Mouse (Mus musculus) T-helper 2 cell (primary cell): Measurements from ENCODE around the gene Nlk.

ENCODE experiments used
- in situ Hi-C: fragments of 300-600 bp; cut with MboI, MseI; formaldehyde crosslinking; loops from one replicate; pipeline ENCODE4 v1.15.1; 2025; ENCODE audit warnings: high pct_unique_total_duplicates

The Nlk gene

DNA sequence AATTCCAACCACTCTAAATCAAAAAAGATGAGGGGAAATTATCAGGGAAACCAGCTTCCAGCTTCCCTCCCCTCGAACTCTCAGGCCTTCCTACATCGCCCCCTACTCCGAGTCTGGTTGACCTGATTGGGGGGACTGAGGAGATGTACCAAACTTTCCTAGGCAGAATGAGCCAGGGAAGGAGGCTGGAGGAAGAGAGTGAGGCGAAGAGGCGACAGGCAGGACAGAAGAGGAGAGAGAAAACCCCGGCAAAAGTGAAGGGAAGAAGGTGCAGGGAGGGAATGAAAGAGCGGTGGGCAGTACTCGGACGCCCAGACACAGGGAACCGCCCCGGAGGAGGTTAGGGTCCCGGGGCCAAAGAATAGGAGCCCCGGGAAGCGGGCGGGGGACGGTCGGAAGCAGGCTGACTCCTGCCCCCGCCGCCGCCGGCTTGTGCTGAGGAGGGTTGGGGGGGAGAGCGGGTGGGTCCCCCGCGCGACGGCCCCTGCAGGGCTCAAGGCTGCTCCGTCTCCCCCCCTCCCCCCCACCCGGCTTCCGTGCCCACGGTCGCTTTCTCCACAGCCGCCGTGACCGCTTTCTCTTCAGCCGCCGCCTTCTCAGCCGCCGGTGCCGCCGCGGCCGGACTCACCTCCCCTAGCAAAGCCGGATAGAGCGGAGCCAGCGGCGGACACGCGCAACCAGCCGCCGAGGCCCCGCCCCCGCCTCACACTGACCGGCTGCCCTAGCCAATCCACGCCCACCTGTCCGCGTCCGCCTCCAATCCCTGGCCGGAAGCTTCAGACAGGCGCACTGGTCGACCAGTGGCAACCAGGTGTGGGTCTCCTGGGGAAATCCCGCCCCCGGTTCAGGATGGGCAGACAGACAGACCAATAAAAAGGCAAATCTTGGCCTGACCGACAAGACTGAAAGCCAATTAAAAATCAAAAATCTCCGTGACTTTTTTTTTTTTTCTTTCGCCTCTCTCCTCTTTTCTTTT lies at the start of gene Nlk:
TSS of gene Nlk (minus strand) at position 597 of the 976 bp plus-strand sequence.
- in situ Hi-C loops: loop anchor here (10.0 kb wide), 1 partner anchor 58 kb away; the partner anchor contains the start of gene Ccnq

DNA sequence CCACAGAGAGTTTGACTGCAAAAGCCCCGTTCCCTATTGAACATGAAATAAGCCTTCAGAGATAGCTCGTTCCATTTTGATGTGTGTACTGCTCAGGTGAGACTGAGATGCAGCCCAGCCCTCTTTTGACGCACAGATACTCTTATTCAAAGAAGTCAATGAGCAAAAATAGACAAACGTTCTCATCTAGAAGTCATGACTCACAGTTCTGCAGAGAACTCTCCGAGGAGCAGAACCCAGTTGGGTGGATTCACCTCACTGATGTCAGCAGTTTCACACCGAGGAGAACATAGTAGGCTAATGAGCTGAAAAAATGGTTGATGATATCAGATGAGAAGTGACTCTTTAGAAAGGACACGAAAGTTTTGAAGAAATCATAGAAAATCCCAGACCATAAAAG lies 49.1 kb upstream of the Nlk start:
- in situ Hi-C loops: no loop called here

DNA sequence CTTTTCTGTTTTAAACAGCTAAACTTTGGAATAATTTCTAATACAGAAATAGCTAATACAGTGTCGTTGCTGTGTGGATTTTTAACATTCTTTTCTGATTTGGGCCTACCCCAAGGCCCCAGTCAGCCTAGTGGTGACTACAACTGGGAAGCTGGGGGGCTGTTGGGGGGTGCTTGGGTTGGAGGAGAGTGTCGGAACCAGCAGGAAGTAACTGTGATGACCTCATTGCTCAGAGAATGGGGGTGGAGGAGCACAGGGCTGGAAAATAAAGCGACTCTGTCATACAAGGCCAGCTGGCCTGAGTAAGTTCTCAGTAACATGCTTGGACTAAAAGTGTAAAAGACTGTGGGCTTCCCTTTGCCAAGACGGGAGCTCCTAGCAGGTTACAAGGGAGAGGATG lies 48.3 kb upstream of the Nlk start:
- in situ Hi-C loops: no loop called here

DNA sequence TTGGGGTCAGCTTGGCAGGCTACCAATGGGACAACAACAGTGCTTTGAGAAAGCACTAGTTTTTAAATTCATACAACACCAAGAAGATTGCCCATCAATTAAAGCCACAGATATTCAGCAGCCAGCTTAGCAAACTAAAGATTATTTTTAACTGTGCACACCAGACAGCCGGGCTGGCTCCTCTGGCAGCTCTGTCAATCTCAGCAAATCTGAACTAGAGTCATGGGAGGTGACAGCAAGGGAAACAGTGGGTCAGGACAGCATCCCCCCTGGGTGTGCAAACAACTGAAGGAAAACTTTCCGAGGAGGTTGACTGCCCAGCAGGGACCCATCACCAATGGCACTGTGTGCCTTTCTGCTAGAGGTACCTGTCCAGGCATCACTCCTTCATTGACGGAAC lies 45.3 kb upstream of the Nlk start:
- in situ Hi-C loops: no loop called here

DNA sequence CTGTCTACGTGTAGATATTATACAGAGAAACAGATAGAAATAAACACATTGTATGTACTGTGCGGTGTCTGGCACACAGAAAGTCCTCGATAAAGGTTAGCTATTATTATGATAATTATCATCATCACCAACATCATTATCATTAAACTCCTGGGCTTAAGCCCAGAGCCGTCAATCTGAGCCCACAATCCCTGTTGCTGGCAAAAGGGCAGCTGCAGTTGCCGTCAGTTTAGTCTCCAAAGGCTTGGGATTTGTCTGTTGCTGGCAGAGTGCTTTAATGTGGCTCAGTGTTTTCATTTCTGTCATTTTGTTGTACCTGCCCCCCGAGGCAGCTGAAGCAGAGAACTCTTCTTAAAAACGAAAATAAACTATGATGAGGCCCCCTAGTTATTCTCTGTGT lies 44.8 kb upstream of the Nlk start:
- in situ Hi-C loops: no loop called here

DNA sequence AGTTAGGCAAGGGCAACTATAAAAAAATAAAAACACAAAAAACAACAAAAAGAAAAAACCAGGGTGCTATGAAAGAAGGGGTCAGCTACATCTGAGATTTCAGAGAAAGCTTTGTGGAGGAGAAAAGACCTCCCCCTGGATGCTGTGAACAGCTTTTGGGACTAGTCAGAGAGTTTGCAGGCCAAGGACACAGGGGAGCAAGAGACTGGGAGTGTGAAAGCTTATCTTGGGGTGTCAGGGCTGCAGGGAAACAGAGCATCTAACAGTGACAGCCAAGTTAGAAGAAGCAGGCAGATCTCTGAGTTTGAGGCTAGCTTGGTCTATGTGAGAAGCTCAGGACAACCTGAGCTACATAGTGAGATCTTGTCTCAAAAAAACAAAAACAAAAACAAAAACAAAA lies 42.2 kb upstream of the Nlk start:
- in situ Hi-C loops: loop anchor here (5.0 to 10.0 kb wide), 3 partner anchors 73 to 365 kb away; no protein-coding TSS in a partner anchor

DNA sequence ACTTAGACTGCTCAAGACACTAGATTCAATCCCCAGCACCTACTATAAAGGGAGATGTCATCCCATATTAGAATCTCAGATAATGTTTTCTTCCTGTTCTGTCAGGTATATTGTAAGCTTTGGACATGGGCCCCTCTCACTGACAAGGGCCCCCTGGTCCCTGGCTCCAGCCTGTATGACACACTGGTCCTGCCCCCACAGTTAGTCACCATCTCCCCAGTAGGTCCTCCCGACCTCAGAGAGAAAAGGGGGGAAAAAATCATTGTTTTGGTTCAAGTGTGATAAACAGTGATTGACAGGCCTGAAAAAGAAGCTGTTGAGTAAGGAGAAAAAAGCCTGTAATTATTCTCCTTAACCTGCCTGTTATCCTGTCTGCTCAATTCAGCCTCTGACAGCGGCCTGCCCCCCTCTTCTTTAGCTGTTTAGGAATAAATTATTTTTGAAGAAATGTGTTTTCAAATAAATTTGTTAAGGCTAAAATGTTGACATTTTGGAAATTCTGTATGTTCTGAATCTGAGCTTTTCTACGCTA lies 39.8 kb upstream of the Nlk start:
- in situ Hi-C loops: loop anchor here (5.0 to 10.0 kb wide), 3 partner anchors 75 to 368 kb away; no protein-coding TSS in a partner anchor

DNA sequence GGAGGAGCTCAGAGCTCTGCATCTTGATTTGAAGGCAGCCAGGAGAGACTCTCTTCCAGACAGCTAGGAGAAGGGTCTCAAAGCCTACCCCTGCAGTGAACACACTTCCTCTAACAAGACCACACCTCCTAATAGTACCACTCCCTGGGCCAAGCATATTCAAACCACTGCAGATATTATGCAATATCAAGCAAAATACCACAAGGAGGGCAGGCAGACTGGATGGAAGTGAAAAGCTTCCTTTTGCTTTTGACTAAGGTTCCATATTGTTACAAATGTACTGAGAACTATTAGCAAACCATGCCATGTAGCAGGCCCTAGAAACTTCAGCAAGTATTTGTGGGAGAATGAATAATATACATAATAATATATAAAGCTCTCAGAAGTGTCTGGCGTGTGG lies 38.0 kb upstream of the Nlk start:
- in situ Hi-C loops: loop anchor here (5.0 to 10.0 kb wide), 3 partner anchors 77 to 370 kb away; no protein-coding TSS in a partner anchor

DNA sequence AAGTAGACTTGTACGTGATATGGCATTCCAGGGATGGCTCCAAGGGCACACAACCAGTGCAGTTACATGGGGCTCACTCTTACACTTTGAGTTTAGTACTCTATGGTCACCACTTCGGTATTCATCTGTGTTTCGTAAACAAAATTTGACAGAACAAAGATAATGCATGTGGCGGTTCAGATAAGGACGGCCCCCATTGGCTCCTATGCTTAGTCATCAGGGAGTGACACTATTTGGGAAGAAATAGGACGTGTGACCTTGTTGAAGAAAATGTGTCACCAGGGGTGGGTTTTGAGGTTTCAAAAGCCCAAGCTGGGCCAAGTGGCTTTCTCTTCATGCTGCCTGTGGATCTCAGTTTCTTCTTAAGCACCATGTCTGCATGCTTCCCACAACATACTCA lies 35.4 kb upstream of the Nlk start:
- in situ Hi-C loops: loop anchor here (10.0 kb wide), 2 partner anchors 128 to 372 kb away; no protein-coding TSS in a partner anchor

DNA sequence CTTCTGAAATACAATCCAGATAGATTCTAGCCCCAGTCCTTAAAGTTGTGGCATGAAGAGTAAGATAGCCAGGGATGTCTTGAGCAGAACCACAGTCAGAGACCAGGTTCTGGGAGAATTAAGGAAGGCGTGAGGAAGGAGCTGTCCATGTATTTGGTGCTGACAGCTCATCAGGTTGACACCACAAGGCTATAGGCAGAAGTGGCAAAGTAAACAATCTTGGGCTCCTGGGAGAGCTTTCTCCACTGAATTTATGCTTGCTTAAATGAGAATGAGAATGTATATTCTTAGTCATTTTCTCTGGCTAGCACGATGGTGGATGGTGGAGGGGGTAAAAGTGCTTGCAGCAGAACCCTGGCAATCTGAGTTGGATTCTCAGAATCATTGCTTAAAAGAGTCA lies 33.7 kb upstream of the Nlk start:
- in situ Hi-C loops: loop anchor here (10.0 kb wide), 2 partner anchors 126 to 374 kb away; no protein-coding TSS in a partner anchor

DNA sequence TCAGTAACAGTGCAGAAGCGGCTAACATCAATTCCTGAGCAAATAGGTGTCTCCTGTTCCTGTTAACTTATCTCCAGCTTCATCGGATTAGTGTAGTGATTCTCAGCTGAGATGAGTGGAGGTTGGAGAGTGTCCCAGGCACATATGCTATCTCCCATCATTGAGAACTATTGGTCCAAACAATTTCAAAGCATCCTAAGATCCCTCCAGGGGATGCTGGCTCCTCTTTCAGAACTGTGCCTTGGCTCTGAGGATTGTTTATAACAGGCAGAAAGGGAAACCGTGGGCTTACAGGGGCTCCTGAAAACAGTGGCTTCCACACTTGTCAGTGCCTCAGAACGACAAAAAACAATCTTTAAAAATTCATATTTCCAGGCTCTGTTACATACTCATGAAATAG lies 30.9 kb upstream of the Nlk start:
- in situ Hi-C loops: loop anchor here (5.0 kb wide), 1 partner anchor 34 kb away; no protein-coding TSS in a partner anchor

DNA sequence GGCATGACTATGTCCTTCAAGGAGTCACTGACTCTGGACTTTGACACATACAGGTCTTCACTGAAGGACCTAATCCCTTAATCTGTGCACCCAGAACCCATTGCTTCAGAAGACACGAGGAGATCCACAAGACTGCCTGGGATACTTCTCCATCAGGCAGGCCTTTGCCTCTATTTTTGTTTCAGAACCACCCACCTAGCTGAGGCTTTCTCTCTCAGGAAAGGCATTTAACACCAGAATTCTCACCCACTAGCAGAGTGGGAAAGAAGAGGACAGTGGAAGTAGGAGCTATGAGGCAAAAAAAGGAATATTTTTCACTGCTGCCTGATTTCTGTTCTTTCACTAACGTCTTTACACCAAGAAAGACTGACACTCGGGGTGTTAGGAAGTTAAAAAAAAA lies 29.2 kb upstream of the Nlk start:
- in situ Hi-C loops: loop anchor here (5.0 kb wide), 1 partner anchor 36 kb away; no protein-coding TSS in a partner anchor

DNA sequence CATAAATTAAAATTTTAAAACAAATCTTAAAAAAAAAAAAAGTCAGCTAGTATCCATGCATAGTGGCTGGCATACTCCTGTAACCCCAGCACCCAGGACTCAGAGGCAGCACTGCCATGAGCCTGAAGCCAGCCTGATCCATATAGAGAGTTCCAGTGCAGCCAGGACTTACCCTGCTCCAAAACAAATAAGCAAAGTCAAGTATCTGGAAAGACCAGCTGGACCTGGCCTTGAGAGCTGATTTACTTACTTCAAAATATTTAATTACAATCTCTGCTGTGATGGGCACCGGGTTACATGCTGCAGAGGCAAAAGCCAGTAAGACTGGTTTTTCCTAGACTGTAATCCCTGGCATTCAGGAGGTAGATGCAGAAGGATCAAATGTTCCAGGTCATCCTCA lies 27.6 kb upstream of the Nlk start:
- in situ Hi-C loops: loop anchor here (5.0 kb wide), 1 partner anchor 38 kb away; no protein-coding TSS in a partner anchor

DNA sequence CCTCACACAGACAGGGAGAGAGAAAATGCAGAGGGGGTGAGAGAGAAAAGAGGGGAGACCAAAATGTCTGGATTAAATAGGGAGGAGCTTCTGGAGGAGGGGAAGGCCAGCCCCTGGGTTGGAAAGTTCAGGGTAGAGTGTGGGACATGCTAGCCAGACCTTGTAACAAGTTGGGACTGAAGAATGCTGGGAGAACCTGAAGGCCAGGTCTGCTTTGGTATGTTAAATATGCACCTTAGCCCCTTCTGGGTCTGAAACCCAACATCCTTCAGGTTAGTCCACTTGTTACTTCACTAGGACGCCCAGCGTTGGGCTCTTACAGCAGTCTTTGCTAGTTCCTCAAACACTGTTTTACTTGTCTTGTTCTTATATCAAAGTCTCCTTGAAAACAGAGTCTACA lies 24.2 kb upstream of the Nlk start:
- in situ Hi-C loops: no loop called here

DNA sequence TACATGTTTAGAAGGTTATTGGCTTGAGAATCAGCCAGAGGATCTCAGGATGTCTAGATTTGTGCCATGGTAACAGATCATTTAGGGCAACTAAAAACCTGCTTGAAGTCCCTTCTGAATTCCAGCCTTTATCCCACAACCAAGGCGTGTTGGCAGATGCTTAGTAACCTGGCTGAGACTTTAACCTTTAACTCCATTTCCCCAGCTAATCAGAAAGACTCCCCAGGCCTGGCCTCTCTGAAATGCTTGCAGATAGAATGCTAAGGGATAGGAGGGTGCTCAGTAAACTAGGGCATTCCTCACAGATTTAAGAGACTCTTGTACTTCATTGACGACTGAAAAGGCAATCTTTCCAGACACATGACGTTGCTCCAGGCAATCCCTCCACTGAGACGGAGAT lies 20.5 kb upstream of the Nlk start:
- in situ Hi-C loops: no loop called here

DNA sequence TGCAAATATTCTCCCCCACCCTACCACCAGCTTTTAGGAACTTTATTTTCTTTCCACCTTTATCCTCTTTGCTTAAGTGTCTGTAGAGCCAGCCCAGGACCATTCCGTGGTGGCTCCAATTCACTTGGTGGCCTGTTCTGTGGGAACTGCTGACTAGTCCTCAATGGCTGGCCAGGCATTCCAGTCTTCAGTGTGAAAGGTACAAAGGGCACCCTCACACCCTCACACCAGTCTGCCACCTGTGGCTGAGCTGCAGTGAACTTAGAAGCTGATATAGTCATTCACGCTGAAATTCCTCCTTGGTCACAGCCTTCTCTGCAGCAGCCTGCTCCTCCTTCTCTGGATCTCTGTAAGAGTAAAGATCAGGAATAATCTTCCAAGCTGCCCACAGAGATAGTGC lies 11.5 kb upstream of the Nlk start:
- in situ Hi-C loops: no loop called here

DNA sequence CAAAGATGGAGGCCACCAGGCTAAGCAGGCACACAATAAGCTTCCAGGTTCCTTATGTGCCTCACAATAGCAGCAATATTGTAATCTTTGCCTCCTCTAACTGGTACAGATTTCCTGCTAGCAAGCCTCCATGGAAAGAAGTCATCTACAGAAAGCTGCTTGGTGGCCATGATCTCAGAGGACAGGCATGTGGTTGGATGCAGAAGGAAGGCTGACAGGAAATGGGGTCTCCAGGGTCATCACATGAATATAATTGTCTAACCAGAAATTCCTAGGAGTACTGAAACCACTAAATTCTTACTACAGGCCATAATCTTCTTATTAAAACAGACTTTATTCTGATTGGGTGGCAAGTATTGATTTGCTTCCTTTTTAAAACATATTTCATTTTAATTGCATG lies 8.9 kb upstream of the Nlk start:
- in situ Hi-C loops: no loop called here

DNA sequence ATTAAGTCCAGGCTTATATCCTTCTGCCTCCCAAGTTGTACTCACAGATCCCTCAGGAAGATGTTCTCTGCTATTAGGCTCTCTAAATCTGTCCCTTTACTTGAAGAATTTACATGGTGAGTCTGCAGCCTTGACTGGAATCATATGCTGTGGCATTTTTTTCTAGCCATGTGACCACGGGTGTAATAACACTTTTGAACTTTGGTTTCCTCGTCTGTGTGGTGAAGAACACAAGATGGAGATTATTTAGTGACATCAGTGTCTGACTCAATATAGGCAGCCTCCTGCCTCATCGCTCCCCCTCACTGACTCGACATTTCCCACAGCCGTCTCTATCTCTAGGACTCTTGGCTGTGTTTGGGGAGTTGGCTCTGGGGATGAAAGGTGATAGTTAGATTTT lies 5.9 kb upstream of the Nlk start:
- in situ Hi-C loops: no loop called here

DNA sequence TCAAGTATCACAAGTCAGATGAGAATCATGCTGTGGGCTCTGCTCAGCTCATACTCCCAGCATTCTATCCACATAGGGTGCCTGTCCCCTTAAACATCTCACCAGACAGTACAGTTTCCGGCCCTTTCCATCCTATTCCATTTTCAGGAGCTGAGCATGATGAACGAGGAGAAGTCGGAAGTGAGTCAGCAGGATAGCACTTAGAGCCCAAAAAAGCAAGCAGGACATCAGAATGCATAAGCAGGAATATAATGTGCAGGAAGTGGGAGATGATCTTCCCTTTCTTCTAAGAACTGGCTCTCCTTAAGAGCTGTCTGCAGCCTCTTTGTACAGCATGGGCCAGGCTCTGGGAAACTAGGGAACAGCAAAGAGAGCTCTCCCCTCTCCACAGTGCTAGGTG lies 5.1 kb upstream of the Nlk start:
- in situ Hi-C loops: no loop called here

DNA sequence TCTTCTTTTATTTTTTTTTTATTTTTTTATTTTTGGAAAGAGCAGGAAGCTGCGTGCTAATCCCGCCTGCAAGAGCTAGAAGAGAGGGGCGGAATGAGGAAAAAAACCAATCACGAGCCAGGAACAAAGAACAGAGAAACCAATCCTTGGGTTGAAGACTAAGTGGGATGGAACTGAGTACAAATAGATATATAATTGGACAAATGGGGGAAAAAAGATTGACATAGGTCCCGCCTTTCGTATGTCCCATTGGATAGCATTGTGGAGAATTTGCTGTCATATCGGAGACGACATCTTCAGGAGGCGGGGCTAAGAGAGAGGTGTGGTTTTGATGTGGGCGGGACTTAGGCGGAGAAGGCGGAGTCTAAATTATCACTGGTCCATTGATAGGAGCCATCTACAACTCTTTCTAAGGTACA lies 589 bp upstream of the Nlk start:
- in situ Hi-C loops: loop anchor here (10.0 kb wide), 1 partner anchor 57 kb away; the partner anchor contains the start of gene Ccnq

DNA sequence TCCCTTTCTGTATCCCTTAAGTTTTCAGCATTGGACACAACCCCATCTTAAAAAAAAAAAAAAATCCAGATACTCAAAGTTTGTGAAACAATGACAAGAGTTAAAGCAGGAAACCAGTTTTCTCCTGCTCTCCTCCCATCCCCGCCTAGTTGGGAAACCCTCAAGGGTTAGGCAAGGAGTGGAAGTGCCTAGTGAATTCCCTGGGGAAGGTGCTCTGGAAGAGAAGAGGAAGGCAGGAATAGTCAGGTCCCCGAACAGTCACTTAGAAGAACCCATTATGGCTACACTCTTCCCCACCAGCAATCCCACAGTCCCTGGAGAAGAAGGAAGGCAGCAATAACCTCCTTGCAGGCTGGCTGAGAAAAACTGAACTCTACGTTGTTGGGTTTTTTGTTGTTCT lies 2.9 kb downstream of the Nlk start:
- in situ Hi-C loops: loop anchor here (10.0 kb wide), 1 partner anchor 61 kb away; the partner anchor contains the start of gene Ccnq

DNA sequence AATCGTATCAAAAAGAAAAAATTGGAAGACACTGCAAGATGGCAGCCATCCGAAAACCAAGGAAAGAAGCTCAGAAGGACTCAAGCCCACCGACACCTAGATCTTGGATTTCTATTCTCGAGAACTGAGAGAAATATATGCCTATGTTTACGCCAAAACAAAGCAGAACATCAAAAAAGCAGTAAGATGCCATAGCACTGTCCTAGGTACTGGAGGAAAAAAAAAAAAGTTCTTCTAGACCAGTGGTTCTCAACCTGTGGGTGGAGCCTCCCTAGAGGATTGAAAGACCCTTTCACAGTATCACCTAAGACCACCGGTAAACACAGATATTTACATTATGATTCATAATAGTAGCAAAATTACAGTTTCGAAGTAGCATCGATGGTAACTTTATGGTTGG lies 3.9 kb downstream of the Nlk start:
- in situ Hi-C loops: loop anchor here (10.0 kb wide), 1 partner anchor 61 kb away; the partner anchor contains the start of gene Ccnq
